Mouse (Mus musculus) hindbrain, postnatal 0 days (tissue): ENCODE data around the gene Fnbp1. TPM values are rescaled to one million over a fixed set of nuclear protein-coding genes. Genes with fewer than 3 reads are reported as not detected.

Experiments used
- ATAC-seq: fragments of 200-750 bp; cut with Nextera tagmentation; 2 replicates; pipeline ENCODE4 v1.8.0; 2017; ENCODE audit warnings: mild to moderate bottlenecking, moderate TSS enrichment, moderate library complexity
- DNase-seq: peaks from one replicate; pipeline ENCODE4 v3.0.0-alpha.2; 2015; ENCODE audit warnings: low spot score
- H3K27ac ChIP-seq: fragments of 300-500 bp; sonication (generic); 2 replicates; pipeline ENCODE4 v1.5.1; 2014; ENCODE audit warnings: mild to moderate bottlenecking
- H3K27me3 ChIP-seq: fragments of 300-500 bp; sonication (generic); 2 replicates; pipeline ENCODE4 v1.6.1; 2014; ENCODE audit warnings: low read length, mixed read lengths; ENCODE audit not compliant: insufficient read depth
- H3K36me3 ChIP-seq: fragments of 300-500 bp; sonication (generic); 2 replicates; pipeline ENCODE4 v1.6.1; 2014; ENCODE audit warnings: low read length, mixed read lengths; ENCODE audit not compliant: insufficient read depth
- H3K4me1 ChIP-seq: fragments of 300-500 bp; sonication (generic); 2 replicates; pipeline ENCODE4 v1.6.1; 2014; ENCODE audit warnings: antibody characterized with exemption, low read length, mixed read lengths; ENCODE audit not compliant: insufficient read depth
- H3K4me2 ChIP-seq: fragments of 300-500 bp; sonication (generic); 2 replicates; pipeline ENCODE4 v1.6.1; 2014; ENCODE audit warnings: low read depth, mild to moderate bottlenecking, low read length, moderate library complexity, mixed read lengths
- H3K4me3 ChIP-seq: fragments of 300-500 bp; sonication (generic); 2 replicates; pipeline ENCODE4 v1.5.1; 2014; ENCODE audit warnings: low read length
- H3K9ac ChIP-seq: fragments of 300-500 bp; sonication (generic); replicated peaks from 2 replicates; pipeline ENCODE4 v1.6.1; 2014; ENCODE audit warnings: mild to moderate bottlenecking, low read length, moderate library complexity, mixed read lengths
- H3K9me3 ChIP-seq: fragments of 300-500 bp; sonication (generic); 2 replicates; pipeline ENCODE4 v1.6.1; 2016; ENCODE audit warnings: low read length, mixed read lengths
- CTCF ChIP-seq: IDR thresholded peaks from 2 replicates; pipeline ENCODE4 v1.5.1; 2016; ENCODE audit warnings: antibody characterized with exemption, control low read depth, low read depth
- WGBS: fragments of 180-500 bp; shearing (Covaris S2); extraction: QIAGEN DNeasy Blood & Tissue Kit; methylation state at CpG from one replicate; pipeline ENCODE4 v1.1.7; 2014; 5-methylcytosine and 5-hydroxymethylcytosine counted together
- polyA plus RNA-seq: library from polyadenylated mRNA; unstranded; fragments of >200 nt; fragmentation: Nextera tagmentation; extraction: Ambion mirVana; gene quantifications from 2 replicates; pipeline ENCODE4 v1.2.1, GENCODE M21; 2015
- total RNA-seq: library from RNA; depleted of rRNA; stranded (reverse); fragments of >200 nt; gene quantifications from 2 replicates; pipeline ENCODE4 v1.2.3, GENCODE M21; 2014

Fnbp1 gene
- total and polyA plus RNA-seq, 2 experiments from 2014 or later = 24.1 to 32.1 TPM

DNA sequence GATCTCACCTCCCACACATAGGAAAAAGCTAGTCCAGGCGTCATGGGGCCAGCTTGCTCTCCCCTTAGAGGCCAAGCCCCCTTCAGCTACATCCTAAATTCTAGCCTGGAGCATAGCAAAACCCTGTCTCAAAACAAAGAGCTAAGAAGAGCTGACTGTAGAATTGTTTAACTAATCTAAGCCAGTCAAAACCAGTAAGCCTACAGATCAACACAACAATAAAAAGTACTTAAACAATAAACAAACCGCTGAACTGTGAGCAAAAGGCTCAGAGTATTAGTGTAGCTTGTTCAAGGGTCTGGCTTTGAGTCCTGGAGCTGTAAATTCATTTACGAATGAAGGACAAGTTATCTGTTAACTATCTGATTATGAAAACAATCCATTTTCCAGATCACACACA, 50.6 kb downstream of the Fnbp1 start:
- DNase-seq (no peak), ATAC-seq (no peak)
- no peak overlapping the region for H3K27ac ChIP-seq
- H3K27me3 ChIP-seq = no peaks in the 10 kb centered on the region
- no peaks in the 10 kb centered on the region for H3K9me3 ChIP-seq
- 70% methylated on average over 3 of the region's 3 CpGs for WGBS
- H3K9ac ChIP-seq = no peak overlapping the region
- no peak for TF ChIP-seq CTCF
- H3K4me2 ChIP-seq = no peak overlapping the region
- peaks cover 4% of the 10 kb centered on the region; the same call in 1 of the 2 replicates for H3K36me3 ChIP-seq
- peaks cover 10% of the 10 kb centered on the region for H3K4me1 ChIP-seq
- no peak overlapping the region for H3K4me3 ChIP-seq

GRCm38 (mm10) chr2:31089607-31090006, 52.2 kb downstream of the Fnbp1 start:
- Histone ChIP-seq H3K9ac (no peak overlapping the region), H3K4me3 (no peak overlapping the region), H3K27ac (0 out of 2 replicates have a peak overlapping the region, but pooled peaks have one; percentile 41), H3K27me3 (no peaks in the 10 kb centered on the region), H3K4me1 (peaks cover 10% of the 10 kb centered on the region), H3K4me2 (no peak overlapping the region), H3K36me3 (peaks cover 2% of the 10 kb centered on the region; the same call in 1 of the 2 replicates), H3K9me3 (no peaks in the 10 kb centered on the region)
- no peak for TF ChIP-seq CTCF
- ATAC-seq = no peak
- DNase-seq = no peak
- 62% methylated on average over 16 of the region's 16 CpGs for WGBS

DNA sequence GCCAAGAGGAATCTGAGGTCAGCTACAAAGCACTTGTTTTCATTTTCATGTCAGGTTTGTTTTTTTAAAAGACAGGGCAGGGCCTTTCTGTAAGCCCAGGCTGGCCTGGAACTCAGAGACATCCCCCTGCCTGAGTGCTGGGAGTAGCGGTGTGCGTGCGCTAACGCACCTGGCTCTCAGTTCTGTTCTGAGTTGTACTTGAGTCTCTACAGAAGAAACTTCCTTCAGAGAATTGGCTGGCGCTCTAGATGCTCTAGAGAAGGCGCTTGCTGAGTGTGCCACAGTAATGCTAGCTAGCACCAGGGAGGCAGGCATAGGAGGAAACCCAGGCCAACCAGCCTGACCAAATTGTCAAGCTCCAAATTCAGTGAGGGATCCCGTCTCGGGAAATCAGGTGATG, 52.9 kb downstream of the Fnbp1 start:
- no peak for TF ChIP-seq CTCF
- Histone ChIP-seq H3K4me3 (no peak overlapping the region), H3K9me3 (no peaks in the 10 kb centered on the region), H3K27me3 (no peaks in the 10 kb centered on the region), H3K4me2 (no peak overlapping the region), H3K4me1 (peaks cover 10% of the 10 kb centered on the region), H3K9ac (no peak overlapping the region), H3K36me3 (no peaks in the 10 kb centered on the region; the same call in 1 of the 2 replicates), H3K27ac (peak overlapping the region; percentile 41; the same call in 1 of the 2 replicates)
- no peak for DNase-seq
- ATAC-seq = no peak
- WGBS = 77% methylated on average over 8 of the region's 8 CpGs

DNA sequence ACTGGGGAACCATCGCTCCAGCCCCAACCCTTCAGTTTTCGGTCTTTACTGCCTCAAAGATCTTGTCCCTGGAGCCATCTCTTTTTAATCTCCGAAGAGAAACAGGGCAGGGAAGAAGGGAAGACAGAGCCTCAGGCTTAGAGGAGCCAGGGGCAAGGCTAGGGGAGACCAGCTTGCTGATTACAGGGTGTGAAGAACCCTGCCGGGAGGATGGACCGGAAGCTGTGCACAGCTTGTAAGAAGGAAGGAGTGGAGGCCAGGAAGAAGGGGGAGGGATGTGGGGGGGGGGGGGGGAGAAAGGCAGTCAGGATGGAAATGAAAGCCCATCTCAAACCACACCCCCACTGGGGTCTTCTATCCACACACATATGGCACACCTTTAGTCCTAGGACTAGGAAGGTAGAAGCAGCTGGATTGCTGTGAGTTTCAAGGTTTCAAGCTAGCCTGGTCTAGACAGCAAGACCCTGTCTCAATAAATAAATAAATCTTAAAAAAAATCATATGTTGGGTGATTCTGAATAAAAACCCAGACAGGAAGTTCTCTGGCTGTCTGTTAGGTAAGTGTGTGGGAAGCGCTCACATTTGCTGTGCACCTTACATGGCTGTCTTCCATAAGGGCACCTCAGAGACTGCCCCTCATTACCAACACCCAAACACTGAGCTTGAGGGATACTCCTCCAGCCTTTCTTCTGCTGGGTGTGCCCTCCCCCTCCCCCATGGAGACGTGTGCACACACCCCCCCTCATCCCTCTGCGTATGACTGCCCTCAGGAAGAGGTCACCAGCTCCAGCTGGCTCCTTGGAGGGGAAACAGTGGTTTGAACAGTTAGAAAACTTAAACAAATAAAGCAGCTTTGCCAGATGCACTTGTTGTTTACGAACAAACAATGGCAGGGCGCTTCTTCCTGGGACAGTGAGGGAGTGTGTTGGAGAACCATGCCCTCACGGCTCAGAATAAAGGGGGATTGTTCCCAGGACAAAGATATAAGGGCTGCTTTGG, 53.8 kb downstream of the Fnbp1 start:
- ATAC-seq (peak; percentile 52; the same call in 1 of the 2 replicates), DNase-seq (peak; percentile 49)
- no peak for TF ChIP-seq CTCF
- 28% methylated on average over 11 of the region's 11 CpGs for WGBS
- Histone ChIP-seq H3K4me3 (no peak overlapping the region), H3K27ac (peak overlapping the region; percentile 41), H3K36me3 (peaks cover under 1% of the 10 kb centered on the region; the same call in 1 of the 2 replicates), H3K4me1 (peaks cover 10% of the 10 kb centered on the region), H3K27me3 (no peaks in the 10 kb centered on the region), H3K9me3 (no peaks in the 10 kb centered on the region), H3K9ac (no peak overlapping the region), H3K4me2 (no peak overlapping the region)

DNA sequence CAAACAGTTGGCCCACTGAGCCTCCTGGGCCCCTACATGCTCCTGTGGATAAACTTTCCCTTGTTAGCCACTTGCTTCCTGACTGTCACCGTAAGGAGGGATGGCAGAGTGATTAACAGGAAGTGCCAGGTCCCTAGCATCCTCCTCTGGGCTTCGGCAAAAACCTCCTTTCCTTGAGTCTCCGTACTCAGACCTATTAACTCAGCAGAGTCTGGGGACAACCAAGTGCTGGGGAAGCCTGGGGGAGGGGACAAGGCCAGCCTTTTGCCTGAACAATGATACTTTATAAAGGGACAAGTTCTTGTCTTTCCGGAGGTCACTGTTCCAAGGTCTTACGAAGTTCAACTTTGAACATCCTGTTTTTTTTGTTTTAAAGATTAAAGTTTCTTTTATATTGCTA, 54.7 kb downstream of the Fnbp1 start:
- Histone ChIP-seq H3K4me2 (no peak overlapping the region), H3K27ac (0 out of 2 replicates have a peak overlapping the region, but pooled peaks have one; percentile 41), H3K27me3 (no peaks in the 10 kb centered on the region), H3K9ac (no peak overlapping the region), H3K36me3 (peaks cover 8% of the 10 kb centered on the region; the same call in 1 of the 2 replicates), H3K4me3 (no peak overlapping the region), H3K9me3 (no peaks in the 10 kb centered on the region), H3K4me1 (peaks cover 10% of the 10 kb centered on the region)
- DNase-seq (no peak), ATAC-seq (no peak)
- 48% methylated on average over 5 of the region's 5 CpGs for WGBS
- no peak for TF ChIP-seq CTCF

GRCm38 (mm10) chr2:31086543-31086942, 55.3 kb downstream of the Fnbp1 start:
- no peak overlapping the region for H3K9ac ChIP-seq
- peaks cover 10% of the 10 kb centered on the region for H3K4me1 ChIP-seq
- no peaks in the 10 kb centered on the region for H3K9me3 ChIP-seq
- no peak overlapping the region for H3K4me2 ChIP-seq
- DNase-seq (no peak), ATAC-seq (no peak)
- no peaks in the 10 kb centered on the region for H3K27me3 ChIP-seq
- no peak overlapping the region for H3K4me3 ChIP-seq
- peaks cover 8% of the 10 kb centered on the region; the same call in 1 of the 2 replicates for H3K36me3 ChIP-seq
- TF ChIP-seq CTCF = no peak
- no peak overlapping the region for H3K27ac ChIP-seq
